Mouse (Mus musculus) limb, embryonic 14.5 days (tissue): ENCODE measurements around the gene Ybey. TPM values are rescaled to one million over a fixed set of nuclear protein-coding genes. Genes with fewer than 3 reads are reported as not detected.

ENCODE experiments used
- ATAC-seq: fragments of 200-750 bp; cut with Nextera tagmentation; 2 replicates; pipeline ENCODE4 v1.8.0; 2017; ENCODE audit warnings: low read depth, moderate number of reproducible peaks, moderate TSS enrichment; ENCODE audit not compliant: low FRiP score
- DNase-seq: peaks from one replicate; pipeline ENCODE4 v3.0.0-alpha.2; 2015; ENCODE audit warnings: low spot score
- H3K27ac ChIP-seq: fragments of 300-500 bp; sonication (generic); replicated peaks from 2 replicates; pipeline ENCODE4 v1.5.1; 2014; ENCODE audit warnings: low read depth, mild to moderate bottlenecking, low read length, moderate library complexity, mixed read lengths
- H3K27me3 ChIP-seq: fragments of 300-500 bp; sonication (generic); 2 replicates; pipeline ENCODE4 v1.6.1; 2014; ENCODE audit warnings: low read length, mixed read lengths; ENCODE audit not compliant: control insufficient read depth, insufficient read depth
- H3K36me3 ChIP-seq: fragments of 300-500 bp; sonication (generic); 2 replicates; pipeline ENCODE4 v1.6.1; 2014; ENCODE audit warnings: mild to moderate bottlenecking, low read length, moderate library complexity, mixed read lengths; ENCODE audit not compliant: control insufficient read depth, insufficient read depth
- H3K4me1 ChIP-seq: fragments of 300-500 bp; sonication (generic); 2 replicates; pipeline ENCODE4 v1.6.1; 2014; ENCODE audit warnings: antibody characterized with exemption, low read length, mixed read lengths; ENCODE audit not compliant: control insufficient read depth, insufficient read depth
- H3K4me2 ChIP-seq: fragments of 300-500 bp; sonication (generic); replicated peaks from 2 replicates; pipeline ENCODE4 v1.6.1; 2014; ENCODE audit warnings: low read depth, mild to moderate bottlenecking, low read length, moderate library complexity; ENCODE audit not compliant: severe bottlenecking
- H3K4me3 ChIP-seq: fragments of 300-500 bp; sonication (generic); replicated peaks from 2 replicates; pipeline ENCODE4 v1.5.1; 2014; ENCODE audit warnings: low read length
- H3K9ac ChIP-seq: fragments of 300-500 bp; sonication (generic); 2 replicates; pipeline ENCODE4 v1.6.1; 2014; ENCODE audit warnings: mild to moderate bottlenecking, low read depth, low read length, moderate library complexity; ENCODE audit not compliant: severe bottlenecking
- H3K9me3 ChIP-seq: fragments of 300-500 bp; sonication (generic); 2 replicates; pipeline ENCODE4 v1.6.1; 2016; ENCODE audit warnings: low read length; ENCODE audit not compliant: control insufficient read depth
- POLR2A ChIP-seq: fragments of 200-500 bp; IDR thresholded peaks from 2 replicates; pipeline ENCODE4 v1.8.0; 2012; ENCODE audit warnings: inconsistent platforms, mild to moderate bottlenecking, moderate library complexity, borderline replicate concordance; ENCODE audit not compliant: insufficient read depth, insufficient read length; ENCODE audit errors: extremely low read depth
- WGBS: fragments of 180-500 bp; shearing (Covaris S2); extraction: QIAGEN DNeasy Blood & Tissue Kit; methylation state at CpG from one replicate; pipeline ENCODE4 v1.1.7; 2014; 5-methylcytosine and 5-hydroxymethylcytosine counted together
- polyA plus RNA-seq, 2 experiments: library from polyadenylated mRNA; depleted of rRNA in 1 of 2; stranded (reverse) in 1 of 2; unstranded in 1 of 2; fragments of >200 nt; fragmentation: Nextera tagmentation in 1 of 2; extraction: Ambion mirVana in 1 of 2; gene quantifications; 2 replicates each; pipeline versions ENCODE4 v1.2.1 to v1.2.3; 2012 to 2014

The Ybey gene
- polyA plus RNA-seq (2012; rRNA removed) (3.2 and 3.5 TPM in 2 replicates), polyA plus RNA-seq (2014; fragmentation: Nextera tagmentation; extraction: Ambion mirVana) (4.3 TPM in 2 replicates)

DNA sequence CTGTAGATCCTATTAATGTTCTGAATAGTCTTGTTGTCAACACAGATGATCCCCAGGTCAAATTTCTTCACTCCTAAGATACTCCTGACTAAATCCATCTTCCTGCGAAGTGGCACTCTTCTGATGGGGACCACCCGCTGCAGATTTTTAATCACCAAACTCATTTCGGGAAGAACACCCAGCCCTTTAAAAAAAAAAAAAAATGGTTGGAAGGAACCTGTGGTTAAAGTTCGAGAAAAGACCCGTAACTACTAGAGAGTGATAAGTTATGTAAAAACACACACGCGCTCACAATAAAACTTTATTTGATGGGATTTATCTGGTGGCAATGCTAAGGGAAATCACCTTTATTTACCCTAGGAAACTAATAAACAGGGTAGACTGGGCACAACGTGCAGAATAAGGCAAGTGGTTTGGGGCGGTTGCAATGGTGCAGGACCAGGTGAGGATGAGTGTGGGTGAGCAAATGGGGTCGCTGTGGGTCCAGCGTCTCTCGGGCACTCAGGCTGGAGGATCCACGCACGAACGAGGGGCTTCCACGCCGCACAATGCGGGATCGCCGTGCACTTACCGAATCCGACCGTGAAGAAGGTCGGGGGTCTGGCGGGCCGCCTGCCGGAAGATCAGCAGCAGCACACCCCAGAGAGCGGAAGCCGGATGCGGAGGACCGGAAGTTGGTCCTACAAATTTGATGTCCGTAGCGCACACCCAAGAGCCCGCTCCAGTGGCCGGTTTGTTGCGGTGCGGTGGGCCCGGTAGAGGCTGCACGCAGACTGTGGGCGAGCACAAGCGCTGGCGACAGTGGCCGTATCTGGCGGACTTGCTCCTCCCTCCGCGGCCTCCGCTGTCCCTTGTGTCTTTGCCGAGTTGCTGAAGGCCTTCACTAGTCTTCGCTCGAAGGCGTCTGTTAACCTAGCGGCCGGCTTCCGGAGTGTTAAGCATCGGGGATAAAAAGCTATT lies at the start of gene Ybey, which contains the start of gene Mcm3ap:
TSS of gene Ybey (minus strand) at position 912 of the 960 bp plus-strand sequence.
TSS of gene Mcm3ap (plus strand) at position 725 of the 960 bp plus-strand sequence.
- WGBS: 2% methylated on average over 48 of the region's 55 CpGs
- ATAC-seq (peak; percentile 96), DNase-seq (peak; percentile 90)
- Histone ChIP-seq H3K4me2 (peak within 1 kb of the TSS; percentile 50), H3K36me3 (peaks cover 34% of the 10 kb centered on the region), H3K9ac (peak within 1 kb of the TSS; percentile 83), H3K9me3 (no peaks in the 10 kb centered on the region), H3K4me1 (no peaks in the 10 kb centered on the region), H3K4me3 (peak within 1 kb of the TSS; percentile 69), H3K27ac (peak within 1 kb of the TSS; percentile 80), H3K27me3 (no peaks in the 10 kb centered on the region)
- TF ChIP-seq POLR2A: 0 out of 2 replicates have a peak, but pooled peaks have one; percentile 62

DNA sequence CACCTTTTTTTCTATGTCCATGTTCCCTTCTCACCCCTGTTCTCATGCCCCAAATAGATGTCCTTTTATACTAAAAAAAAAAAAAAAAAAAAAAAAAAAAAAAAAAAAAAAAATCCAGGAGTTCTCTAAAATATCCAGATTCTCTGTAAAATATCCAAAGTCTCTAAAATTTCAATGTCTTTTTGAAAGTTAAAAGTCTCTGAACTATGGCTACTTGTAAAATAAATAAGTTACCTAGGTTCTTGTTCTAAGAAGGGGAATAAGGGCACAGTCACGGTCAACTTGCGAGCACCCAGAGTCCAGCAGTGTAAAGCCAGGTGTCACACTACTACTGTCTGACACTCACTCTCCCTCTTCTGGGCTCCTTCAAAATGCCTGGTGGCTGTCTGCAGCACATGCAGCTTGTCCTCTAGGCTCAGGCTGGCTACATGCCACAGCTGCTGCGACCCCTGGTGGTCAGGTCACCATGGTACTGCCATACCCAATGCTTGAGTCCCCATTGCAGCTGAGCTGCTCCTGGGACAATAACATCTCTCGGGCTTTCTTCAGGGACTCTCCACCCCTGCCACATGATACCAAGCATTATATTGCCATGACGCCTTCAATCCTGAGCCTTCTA lies 44.2 kb upstream of the Ybey start:
- TF ChIP-seq POLR2A: no peak
- peaks cover 78% of the 10 kb centered on the region for H3K36me3 ChIP-seq

DNA sequence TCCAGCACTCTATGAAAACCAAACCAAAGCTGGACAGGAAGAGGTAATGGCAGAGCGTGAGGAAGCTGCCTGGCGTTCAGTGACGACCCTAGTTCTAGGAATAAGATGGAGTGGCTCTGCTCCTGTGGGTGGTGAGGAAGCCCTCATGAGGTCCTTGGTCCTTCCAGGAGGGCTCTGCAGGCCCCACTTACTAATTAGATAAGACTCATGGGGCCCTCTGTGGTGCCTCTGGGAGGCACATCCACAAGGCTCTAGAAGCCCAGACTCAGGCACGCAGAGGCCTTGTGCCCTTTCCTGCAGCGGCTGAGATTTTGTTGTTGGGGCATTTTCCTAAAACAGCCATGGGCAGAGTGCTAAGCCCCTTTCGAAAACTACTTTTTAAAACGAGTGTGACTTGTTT lies 37.0 kb upstream of the Ybey start:
- Histone ChIP-seq H3K27me3 (no peaks in the 10 kb centered on the region), H3K4me3 (no peak overlapping the region), H3K9ac (no peak overlapping the region), H3K9me3 (no peaks in the 10 kb centered on the region), H3K4me1 (no peaks in the 10 kb centered on the region), H3K4me2 (no peak overlapping the region), H3K36me3 (peaks cover 88% of the 10 kb centered on the region), H3K27ac (no peak overlapping the region)
- WGBS: 91% methylated on average over 7 of the region's 7 CpGs
- ATAC-seq: no peak
- TF ChIP-seq POLR2A: no peak
- no peak for DNase-seq

More for the DNA sequence above, 44.2 kb upstream of the Ybey start:
- Histone ChIP-seq H3K9me3 (peaks cover 3% of the 10 kb centered on the region; the same call in 1 of the 2 replicates), H3K4me2 (no peak overlapping the region), H3K27me3 (no peaks in the 10 kb centered on the region), H3K9ac (no peak overlapping the region), H3K27ac (no peak overlapping the region), H3K4me3 (no peak overlapping the region), H3K4me1 (no peaks in the 10 kb centered on the region)
- 0 out of 2 replicates have a peak, but pooled peaks have one; percentile 53 for ATAC-seq
- 52% methylated on average over 5 of the region's 5 CpGs for WGBS
- DNase-seq: peak; percentile 67

DNA sequence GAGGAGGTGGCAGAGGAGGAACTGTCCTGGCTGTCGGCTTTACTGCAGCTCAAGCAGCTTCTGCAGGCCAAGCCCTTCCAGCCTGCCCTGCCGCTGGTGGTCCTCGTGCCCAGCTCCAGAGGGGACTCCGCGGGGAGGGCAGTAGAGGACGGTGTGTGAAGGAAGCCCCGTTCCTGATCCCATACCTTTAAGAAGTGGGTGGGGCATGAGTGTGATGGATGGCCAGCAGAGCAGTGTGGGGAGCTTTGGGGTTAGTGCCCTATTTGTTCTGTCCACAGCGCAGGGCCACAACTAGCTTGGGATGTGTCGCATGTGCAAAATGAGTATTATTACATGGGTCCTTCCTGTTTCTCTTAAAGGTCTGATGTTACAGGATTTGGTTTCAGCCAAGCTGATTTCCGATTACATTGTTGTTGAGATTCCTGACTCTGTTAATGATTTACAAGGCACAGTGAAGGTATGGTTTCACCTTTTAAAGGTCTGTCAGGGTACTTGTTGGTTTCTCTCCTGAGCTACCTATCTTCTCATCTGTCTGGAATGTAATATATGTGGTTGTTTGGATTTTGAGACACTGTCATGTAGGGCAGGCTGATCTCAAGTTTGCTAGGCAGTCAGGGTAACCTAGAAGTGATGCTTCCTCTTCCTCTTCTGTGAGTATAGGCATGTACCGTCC lies 35.5 kb upstream of the Ybey start:
- no peaks in the 10 kb centered on the region for H3K4me1 ChIP-seq
- no peak overlapping the region for H3K4me2 ChIP-seq
- H3K9me3 ChIP-seq: no peaks in the 10 kb centered on the region
- ATAC-seq: no peak
- H3K27me3 ChIP-seq: no peaks in the 10 kb centered on the region
- H3K9ac ChIP-seq: no peak overlapping the region
- peaks cover 92% of the 10 kb centered on the region for H3K36me3 ChIP-seq
- no peak for TF ChIP-seq POLR2A
- no peak overlapping the region for H3K27ac ChIP-seq
- H3K4me3 ChIP-seq: no peak overlapping the region
- 92% methylated on average over 11 of the region's 11 CpGs for WGBS
- DNase-seq: no peak

DNA sequence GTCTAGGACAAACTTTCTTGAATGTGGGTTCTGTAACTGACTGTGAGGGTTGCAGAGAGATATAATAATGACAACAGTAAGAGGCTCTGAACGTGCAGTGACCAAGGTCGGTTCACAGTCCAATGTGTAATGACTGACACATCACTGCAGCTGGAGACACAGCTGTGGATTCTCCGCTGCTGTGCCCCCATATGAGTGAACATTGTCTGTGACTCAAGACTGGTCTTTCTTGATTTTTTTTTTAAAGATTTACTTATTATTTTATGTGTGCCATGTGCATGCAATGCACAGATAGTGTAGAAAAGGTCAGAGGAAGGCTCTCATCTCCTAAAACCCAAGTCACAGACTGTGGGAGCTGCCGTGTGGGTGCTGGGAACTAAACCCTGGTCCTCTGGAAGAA lies 28.6 kb upstream of the Ybey start:
- Histone ChIP-seq H3K9me3 (no peaks in the 10 kb centered on the region), H3K27ac (no peak overlapping the region), H3K4me3 (no peak overlapping the region), H3K27me3 (no peaks in the 10 kb centered on the region), H3K4me2 (no peak overlapping the region), H3K9ac (no peak overlapping the region), H3K4me1 (no peaks in the 10 kb centered on the region), H3K36me3 (peaks cover 92% of the 10 kb centered on the region)
- no peak for DNase-seq
- no peak for TF ChIP-seq POLR2A
- ATAC-seq: no peak
- WGBS: 94% methylated on average over 4 of the region's 4 CpGs
